Mouse (Mus musculus) thymus, postnatal 25 days (tissue): ENCODE measurements around the gene Rcan2.

ENCODE experiments used
- DNase-seq: peaks from one replicate; pipeline ENCODE4 v3.0.0; 2022

The Rcan2 gene

GRCm38 (mm10) chr17:44083156-44083555, 282.0 kb downstream of the Rcan2 start:
- no peak for DNase-seq

GRCm38 (mm10) chr17:44088226-44088625, 287.1 kb downstream of the Rcan2 start:
- DNase-seq: no peak
